Mouse (Mus musculus): ENCODE data around the gene Sik2. TPM values are rescaled to one million over a fixed set of nuclear protein-coding genes. Genes with fewer than 3 reads are reported as not detected.

Gene Sik2
- polyA plus RNA-seq, 1 experiment from 2014 or later, result 14.3 TPM

- Histone ChIP-seq H3K4me3 (no peak overlapping the region), H3K9ac (no peak overlapping the region), H3K9me3 (no peaks in the 10 kb centered on the region), H3K27me3 (no peaks in the 10 kb centered on the region), H3K27ac (no peak overlapping the region), H3K36me3 (peaks cover 7% of the 10 kb centered on the region; the same call in 1 of the 2 replicates), H3K4me1 (replicated peaks) (no peaks in the 10 kb centered on the region), H3K4me2 (no peak overlapping the region)
- ATAC-seq (ENCODE audit: low FRiP score), result no peak
- WGBS, result 89% methylated on average over 4 of the region's 4 CpGs
Observed at GRCm38 (mm10) chr9:50925801-50926200, 83.1 kb downstream of the Sik2 start.

GRCm38 (mm10) chr9:50924454-50924853 lies 84.4 kb downstream of the Sik2 start:
- ATAC-seq (ENCODE audit: low FRiP score), result no peak
- Histone ChIP-seq H3K4me2 (no peak overlapping the region), H3K36me3 (0 out of 2 replicates have a peak, but pooled peaks cover 6% of the 10 kb centered on the region), H3K27me3 (no peaks in the 10 kb centered on the region), H3K9me3 (no peaks in the 10 kb centered on the region), H3K4me3 (no peak overlapping the region), H3K4me1 (replicated peaks) (no peaks in the 10 kb centered on the region), H3K27ac (no peak overlapping the region), H3K9ac (no peak overlapping the region)

- H3K9me3 ChIP-seq, result no peaks in the 10 kb centered on the region
- ATAC-seq (ENCODE audit: low FRiP score), result no peak
- no peaks in the 10 kb centered on the region for H3K27me3 ChIP-seq
- 79% methylated on average over 5 of the region's 5 CpGs for WGBS
- no peak overlapping the region for H3K27ac ChIP-seq
- H3K4me1 ChIP-seq (replicated peaks), result no peaks in the 10 kb centered on the region
- H3K9ac ChIP-seq, result no peak overlapping the region
- H3K36me3 ChIP-seq, result 0 out of 2 replicates have a peak, but pooled peaks cover under 1% of the 10 kb centered on the region
- no peak overlapping the region for H3K4me2 ChIP-seq
- no peak overlapping the region for H3K4me3 ChIP-seq
Observed at GRCm38 (mm10) chr9:50922363-50923153, 86.3 kb downstream of the Sik2 start.

- ATAC-seq (ENCODE audit: low FRiP score), result no peak
- Histone ChIP-seq H3K9ac (no peak overlapping the region), H3K9me3 (no peaks in the 10 kb centered on the region), H3K27me3 (no peaks in the 10 kb centered on the region), H3K4me2 (no peak overlapping the region), H3K4me1 (replicated peaks) (no peaks in the 10 kb centered on the region), H3K4me3 (no peak overlapping the region), H3K27ac (no peak overlapping the region), H3K36me3 (no peaks in the 10 kb centered on the region)
- WGBS, result 91% methylated on average over 3 of the region's 3 CpGs
Observed at GRCm38 (mm10) chr9:50920933-50921895, 87.7 kb downstream of the Sik2 start.

- H3K9ac ChIP-seq, result no peak overlapping the region
- no peak overlapping the region for H3K4me2 ChIP-seq
- ATAC-seq (ENCODE audit: low FRiP score), result no peak
- H3K4me1 ChIP-seq (replicated peaks), result no peaks in the 10 kb centered on the region
- H3K36me3 ChIP-seq, result peaks cover 3% of the 10 kb centered on the region; the same call in 1 of the 2 replicates
- H3K9me3 ChIP-seq, result no peaks in the 10 kb centered on the region
- 99% methylated on average over 2 of the region's 2 CpGs for WGBS
- no peak overlapping the region for H3K4me3 ChIP-seq
- no peak overlapping the region for H3K27ac ChIP-seq
- no peaks in the 10 kb centered on the region for H3K27me3 ChIP-seq
Observed at GRCm38 (mm10) chr9:50919554-50919953, 89.3 kb downstream of the Sik2 start.

- no peak overlapping the region for H3K9ac ChIP-seq
- no peak for ATAC-seq (ENCODE audit: low FRiP score)
Observed at GRCm38 (mm10) chr9:50918131-50918530, 90.7 kb downstream of the Sik2 start.

GRCm38 (mm10) chr9:50911861-50912515 lies 96.9 kb downstream of the Sik2 start:
- Histone ChIP-seq H3K9me3 (no peaks in the 10 kb centered on the region), H3K4me2 (no peak overlapping the region), H3K36me3 (peaks cover 16% of the 10 kb centered on the region), H3K4me1 (replicated peaks) (no peaks in the 10 kb centered on the region), H3K9ac (no peak overlapping the region), H3K27me3 (no peaks in the 10 kb centered on the region), H3K4me3 (no peak overlapping the region), H3K27ac (no peak overlapping the region)
- no peak for ATAC-seq (ENCODE audit: low FRiP score)
- WGBS, result 91% methylated on average over 7 of the region's 7 CpGs

More at GRCm38 (mm10) chr9:50918131-50918530, 90.7 kb downstream of the Sik2 start:
- Histone ChIP-seq H3K4me1 (replicated peaks) (no peaks in the 10 kb centered on the region), H3K4me3 (no peak overlapping the region), H3K9me3 (no peaks in the 10 kb centered on the region), H3K36me3 (peaks cover 3% of the 10 kb centered on the region; the same call in 1 of the 2 replicates), H3K4me2 (no peak overlapping the region), H3K27ac (no peak overlapping the region), H3K27me3 (no peaks in the 10 kb centered on the region)
- WGBS, result 86% methylated on average over 3 of the region's 3 CpGs

- Histone ChIP-seq H3K4me3 (no peak overlapping the region), H3K27me3 (no peaks in the 10 kb centered on the region), H3K9me3 (no peaks in the 10 kb centered on the region), H3K27ac (no peak overlapping the region), H3K4me2 (no peak overlapping the region), H3K9ac (no peak overlapping the region), H3K4me1 (replicated peaks) (peaks cover 5% of the 10 kb centered on the region), H3K36me3 (peaks cover 6% of the 10 kb centered on the region; the same call in 1 of the 2 replicates)
- WGBS, result 85% methylated on average over 3 of the region's 3 CpGs
- no peak for ATAC-seq (ENCODE audit: low FRiP score)
Observed at GRCm38 (mm10) chr9:50905321-50905720, 103.6 kb downstream of the Sik2 start.

GRCm38 (mm10) chr9:50904196-50904847 lies 104.6 kb downstream of the Sik2 start:
- H3K9me3 ChIP-seq, result no peaks in the 10 kb centered on the region
- ATAC-seq (ENCODE audit: low FRiP score), result no peak
- no peaks in the 10 kb centered on the region for H3K27me3 ChIP-seq
- no peak overlapping the region for H3K27ac ChIP-seq
- H3K4me2 ChIP-seq, result no peak overlapping the region
- peaks cover 9% of the 10 kb centered on the region for H3K4me1 ChIP-seq (replicated peaks)
- H3K4me3 ChIP-seq, result no peak overlapping the region
- H3K36me3 ChIP-seq, result peaks cover 8% of the 10 kb centered on the region
- 75% methylated on average over 6 of the region's 6 CpGs for WGBS
- no peak overlapping the region for H3K9ac ChIP-seq

GRCm38 (mm10) chr9:50900026-50900920 lies 108.6 kb downstream of the Sik2 start:
- Histone ChIP-seq H3K9me3 (no peaks in the 10 kb centered on the region), H3K36me3 (peaks cover 37% of the 10 kb centered on the region), H3K4me3 (no peak overlapping the region), H3K9ac (no peak overlapping the region), H3K27me3 (no peaks in the 10 kb centered on the region), H3K4me1 (replicated peaks) (peaks cover 14% of the 10 kb centered on the region), H3K27ac (peak overlapping the region; percentile 30; the same call in 1 of the 2 replicates), H3K4me2 (no peak overlapping the region)
- no peak for ATAC-seq (ENCODE audit: low FRiP score)
- WGBS, result 66% methylated on average over 7 of the region's 7 CpGs

- WGBS, result 83% methylated on average over 4 of the region's 4 CpGs
- Histone ChIP-seq H3K4me1 (replicated peaks) (0 out of 2 replicates have a peak, but pooled peaks cover 5% of the 10 kb centered on the region), H3K4me3 (no peak overlapping the region), H3K27ac (no peak overlapping the region), H3K36me3 (peaks cover 63% of the 10 kb centered on the region), H3K27me3 (no peaks in the 10 kb centered on the region), H3K4me2 (no peak overlapping the region), H3K9ac (no peak overlapping the region), H3K9me3 (no peaks in the 10 kb centered on the region)
- ATAC-seq (ENCODE audit: low FRiP score), result no peak
Observed at GRCm38 (mm10) chr9:50893665-50894064, 115.2 kb downstream of the Sik2 start.
